Mouse (Mus musculus) bone marrow, adult 2 months (tissue): ENCODE measurements around the gene Ap3m1.

Source experiments
- CTCF ChIP-seq: fragments of 200-500 bp; IDR thresholded peaks from 2 replicates; pipeline ENCODE4 v1.5.1; 2011; ENCODE audit warnings: low read length, control low read depth; ENCODE audit not compliant: control insufficient read depth, insufficient read depth
- POLR2A ChIP-seq: fragments of 200-500 bp; IDR thresholded peaks from 2 replicates; pipeline ENCODE4 v1.6.1; 2011; ENCODE audit warnings: low read depth, mild to moderate bottlenecking, control low read depth, low read length, borderline replicate concordance; ENCODE audit not compliant: control insufficient read depth

DNA sequence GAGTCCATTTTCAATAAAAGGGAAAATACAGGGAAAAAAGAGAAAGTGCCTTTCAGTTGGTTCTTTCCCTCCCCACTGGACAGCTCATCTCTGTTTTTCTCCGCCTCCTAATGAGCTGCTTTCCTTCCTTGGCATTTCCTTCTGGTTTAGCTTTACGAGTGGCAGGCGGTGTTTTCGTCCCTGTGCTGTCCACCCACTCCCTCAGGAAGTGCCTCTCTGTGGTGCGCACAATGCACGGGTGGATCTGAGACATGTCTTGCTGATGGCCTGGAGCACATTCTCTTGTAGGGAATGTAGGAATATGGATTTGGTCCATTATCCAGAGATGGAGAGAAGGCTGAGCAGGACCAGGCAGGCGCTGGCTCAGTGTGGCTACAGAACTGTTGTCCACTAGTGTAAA is 47.1 kb upstream of the Ap3m1 start:
- TF ChIP-seq POLR2A (no peak), CTCF (no peak)
